Mouse (Mus musculus): Measurements from ENCODE around the gene Gli1.

- TF ChIP-seq CTCF (conservative IDR thresholded peaks at IDR 0.05; ENCODE audit: insufficient read depth, insufficient read length, low read depth, low read length) (no peak), POLR2A (IDR thresholded peaks at IDR 0.05; ENCODE audit: low read depth, low read length) (no peak)
Observed at GRCm38 (mm10) chr10:127312858-127313257, 28.9 kb downstream of the Gli1 start.

Measured in kidney, adult 2 months (tissue).